Mouse (Mus musculus) embryonic facial prominence, embryonic 11.5 days (tissue): ENCODE data around the gene Gtf2ird2. TPM values are rescaled to one million over a fixed set of nuclear protein-coding genes. Genes with fewer than 3 reads are reported as not detected.

Experiments used
- ATAC-seq: fragments of 200-750 bp; cut with Nextera tagmentation; replicated peaks from 2 replicates; pipeline ENCODE4 v1.8.0; 2017; ENCODE audit warnings: low read depth; ENCODE audit not compliant: insufficient number of reproducible peaks, low FRiP score, low TSS enrichment
- DNase-seq: peaks from one replicate; pipeline ENCODE4 v3.0.0-alpha.2; 2015; ENCODE audit warnings: low spot score
- H3K27ac ChIP-seq: fragments of 300-500 bp; sonication (generic); replicated peaks from 2 replicates; pipeline ENCODE4 v1.5.1; 2014; ENCODE audit warnings: mild to moderate bottlenecking, low read depth, low read length, control low read depth
- H3K27me3 ChIP-seq: fragments of 300-500 bp; sonication (generic); 2 replicates; pipeline ENCODE4 v1.6.1; 2014; ENCODE audit warnings: mild to moderate bottlenecking, low read length, moderate library complexity, mixed read lengths; ENCODE audit not compliant: control insufficient read depth, insufficient read depth
- H3K36me3 ChIP-seq: fragments of 300-500 bp; sonication (generic); replicated peaks from 2 replicates; pipeline ENCODE4 v1.6.1; 2014; ENCODE audit warnings: low read depth, mild to moderate bottlenecking, low read length, moderate library complexity, mixed read lengths; ENCODE audit not compliant: control insufficient read depth, insufficient read depth
- H3K4me1 ChIP-seq: fragments of 300-500 bp; sonication (generic); 2 replicates; pipeline ENCODE4 v1.6.1; 2014; ENCODE audit warnings: low read length, mixed read lengths; ENCODE audit not compliant: control insufficient read depth, insufficient read depth
- H3K4me2 ChIP-seq: fragments of 300-500 bp; sonication (generic); 2 replicates; pipeline ENCODE4 v1.6.1; 2014; ENCODE audit warnings: low read depth, mild to moderate bottlenecking, control low read depth, low read length, moderate library complexity
- H3K4me3 ChIP-seq: fragments of 300-500 bp; sonication (generic); 2 replicates; pipeline ENCODE4 v1.5.1; 2014; ENCODE audit warnings: low read depth, low read length, control low read depth
- H3K9ac ChIP-seq: fragments of 300-500 bp; sonication (generic); replicated peaks from 2 replicates; pipeline ENCODE4 v1.6.1; 2014; ENCODE audit warnings: mild to moderate bottlenecking, control low read depth, low read length
- H3K9me3 ChIP-seq: fragments of 300-500 bp; sonication (generic); replicated peaks from 2 replicates; pipeline ENCODE4 v1.6.1; 2016; ENCODE audit warnings: mild to moderate bottlenecking, low read length, inconsistent platforms, mixed read lengths; ENCODE audit not compliant: control insufficient read depth
- WGBS: fragments of 180-500 bp; shearing (Covaris S2); extraction: QIAGEN DNeasy Blood & Tissue Kit; methylation state at CpG from one replicate; pipeline ENCODE4 v1.1.7; 2014; 5-methylcytosine and 5-hydroxymethylcytosine counted together
- polyA plus RNA-seq: library from polyadenylated mRNA; unstranded; fragments of >200 nt; fragmentation: Nextera tagmentation; extraction: Ambion mirVana; gene quantifications from 2 replicates; pipeline ENCODE4 v1.2.1, GENCODE M21; 2014

Gtf2ird2 gene
- polyA plus RNA-seq, 1 experiment from 2014 or later, result 5.4 TPM

DNA sequence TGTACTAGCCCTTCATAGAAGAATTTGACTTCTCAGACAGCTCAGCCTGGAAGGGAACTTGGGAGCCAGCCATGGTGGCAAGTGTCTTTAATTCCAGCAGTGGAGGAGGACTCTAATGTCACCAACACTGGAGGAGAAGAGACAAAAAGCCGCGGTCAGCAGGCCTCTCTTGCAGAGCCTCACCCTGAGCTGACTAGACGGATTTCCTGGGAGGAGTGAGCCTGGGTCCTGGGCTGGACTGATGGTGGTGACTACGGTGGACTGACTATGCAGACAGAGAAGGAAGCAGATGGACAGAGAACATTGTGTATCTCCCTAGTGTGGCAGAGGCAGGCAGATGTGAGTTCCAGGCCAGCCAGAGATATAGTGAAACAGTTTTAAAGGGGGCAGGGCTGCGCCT is 47.6 kb downstream of the Gtf2ird2 start:
- WGBS, result 78% methylated on average over 5 of the region's 5 CpGs
- Histone ChIP-seq H3K4me2 (no peak overlapping the region), H3K36me3 (no peaks in the 10 kb centered on the region; the same call in 1 of the 2 replicates), H3K27me3 (no peaks in the 10 kb centered on the region), H3K4me1 (peaks cover 3% of the 10 kb centered on the region), H3K9me3 (no peaks in the 10 kb centered on the region), H3K9ac (no peak overlapping the region), H3K27ac (no peak overlapping the region), H3K4me3 (no peak overlapping the region)
- DNase-seq, result no peak
- no peak for ATAC-seq

DNA sequence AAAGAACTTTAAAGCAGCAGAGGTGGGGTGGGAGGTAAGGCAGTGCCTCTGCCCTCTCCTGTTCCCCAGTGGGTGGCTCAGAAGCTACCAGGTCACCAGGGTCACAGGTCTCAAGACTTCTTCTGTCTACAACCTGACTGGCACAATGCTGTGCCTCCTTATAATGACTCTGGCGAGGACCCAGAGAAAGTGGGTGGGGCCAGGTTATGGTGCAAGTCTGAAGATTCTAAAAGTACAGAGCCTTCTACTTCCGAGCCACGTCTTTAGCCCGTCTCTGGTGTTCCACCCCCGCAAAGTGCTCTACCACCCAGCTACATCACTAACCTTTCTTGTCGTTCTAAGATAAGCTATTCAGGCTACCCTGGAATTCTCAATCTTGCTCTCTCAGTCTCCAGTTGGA is 48.3 kb downstream of the Gtf2ird2 start:
- Histone ChIP-seq H3K9ac (no peak overlapping the region), H3K9me3 (no peaks in the 10 kb centered on the region), H3K4me3 (no peak overlapping the region), H3K4me1 (no peaks in the 10 kb centered on the region; the same call in 1 of the 2 replicates), H3K27me3 (no peaks in the 10 kb centered on the region), H3K4me2 (no peak overlapping the region), H3K27ac (no peak overlapping the region), H3K36me3 (peaks cover 6% of the 10 kb centered on the region)
- DNase-seq, result no peak
- no peak for ATAC-seq
- 78% methylated on average over 6 of the region's 6 CpGs for WGBS

DNA sequence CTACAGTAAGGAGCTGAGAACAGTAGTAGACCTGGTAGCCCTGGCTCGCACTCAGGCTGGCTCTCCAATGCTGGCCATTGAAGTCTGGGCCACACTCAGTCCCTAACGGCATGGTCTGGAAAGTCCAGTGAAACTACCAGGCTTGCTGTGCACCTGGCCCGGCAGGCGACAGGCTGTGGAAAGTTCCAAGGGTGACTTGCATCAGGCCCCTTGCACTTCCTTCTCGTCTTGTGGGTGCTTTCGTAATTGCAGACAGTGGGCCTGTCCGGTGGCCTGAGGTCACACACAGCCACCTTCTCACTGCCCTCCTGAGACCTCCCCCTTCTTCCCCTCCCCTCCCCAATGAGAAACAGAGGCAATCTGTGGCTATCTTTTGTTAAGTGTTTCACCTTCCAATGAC is 48.7 kb downstream of the Gtf2ird2 start:
- H3K27ac ChIP-seq, result no peak overlapping the region
- 48% methylated on average over 7 of the region's 7 CpGs for WGBS

DNA sequence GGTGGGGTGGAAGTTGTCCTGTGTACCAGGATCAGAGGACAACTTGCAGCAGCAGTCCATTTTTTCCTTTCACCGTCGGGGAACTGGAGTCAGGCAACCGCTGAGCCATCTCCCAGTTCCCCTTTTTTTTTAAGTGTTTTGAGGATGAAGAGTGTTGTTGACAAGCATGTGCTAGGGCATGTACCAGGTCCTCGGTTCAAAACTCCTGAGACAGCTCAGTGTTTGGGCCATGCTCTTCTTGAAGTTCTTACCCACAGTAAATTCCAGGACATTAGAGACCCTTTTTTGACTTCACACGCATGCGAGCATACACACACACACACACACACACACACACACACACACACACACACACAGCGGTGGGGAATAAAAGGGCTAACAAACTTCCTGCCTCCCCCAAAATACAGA is 49.4 kb downstream of the Gtf2ird2 start:
- Histone ChIP-seq H3K4me1 (no peaks in the 10 kb centered on the region; the same call in 1 of the 2 replicates), H3K4me2 (no peak overlapping the region), H3K27ac (no peak overlapping the region), H3K27me3 (no peaks in the 10 kb centered on the region), H3K36me3 (peaks cover 15% of the 10 kb centered on the region), H3K4me3 (no peak overlapping the region), H3K9ac (no peak overlapping the region), H3K9me3 (no peaks in the 10 kb centered on the region)
- 68% methylated on average over 7 of the region's 7 CpGs for WGBS
- ATAC-seq (no peak), DNase-seq (no peak)

More for the DNA sequence above, 48.7 kb downstream of the Gtf2ird2 start:
- Histone ChIP-seq H3K4me2 (no peak overlapping the region), H3K4me3 (no peak overlapping the region), H3K36me3 (peaks cover 10% of the 10 kb centered on the region), H3K27me3 (no peaks in the 10 kb centered on the region), H3K9me3 (no peaks in the 10 kb centered on the region), H3K9ac (no peak overlapping the region), H3K4me1 (no peaks in the 10 kb centered on the region; the same call in 1 of the 2 replicates)
- DNase-seq (no peak), ATAC-seq (no peak)

DNA sequence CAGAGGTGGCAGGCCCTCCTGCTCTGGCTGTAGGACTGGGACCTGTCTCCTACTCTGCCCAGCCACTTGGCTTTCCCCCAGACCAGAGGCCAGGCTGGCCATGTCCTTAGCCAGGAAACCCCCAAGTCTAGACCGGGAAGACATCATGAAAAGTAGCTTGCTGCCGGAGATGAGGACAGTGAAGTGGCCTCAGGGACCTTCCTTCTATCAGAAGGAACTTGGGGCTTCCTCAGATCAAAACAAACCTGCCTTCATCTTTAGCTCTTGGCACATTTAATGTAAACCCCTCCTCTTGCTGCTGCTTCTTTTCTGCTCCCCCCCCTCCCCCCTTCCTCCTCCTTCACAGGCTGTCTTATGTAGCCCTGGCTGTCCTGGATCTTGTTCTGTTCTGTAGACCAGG is 50.4 kb downstream of the Gtf2ird2 start:
- 58% methylated on average over 2 of the region's 2 CpGs for WGBS
- H3K36me3 ChIP-seq, result peaks cover 24% of the 10 kb centered on the region
- no peak overlapping the region for H3K9ac ChIP-seq
- DNase-seq (no peak), ATAC-seq (no peak)
- H3K9me3 ChIP-seq, result no peaks in the 10 kb centered on the region
- no peaks in the 10 kb centered on the region; the same call in 1 of the 2 replicates for H3K4me1 ChIP-seq
- H3K4me2 ChIP-seq, result no peak overlapping the region
- no peaks in the 10 kb centered on the region for H3K27me3 ChIP-seq
- H3K4me3 ChIP-seq, result no peak overlapping the region
- H3K27ac ChIP-seq, result no peak overlapping the region

DNA sequence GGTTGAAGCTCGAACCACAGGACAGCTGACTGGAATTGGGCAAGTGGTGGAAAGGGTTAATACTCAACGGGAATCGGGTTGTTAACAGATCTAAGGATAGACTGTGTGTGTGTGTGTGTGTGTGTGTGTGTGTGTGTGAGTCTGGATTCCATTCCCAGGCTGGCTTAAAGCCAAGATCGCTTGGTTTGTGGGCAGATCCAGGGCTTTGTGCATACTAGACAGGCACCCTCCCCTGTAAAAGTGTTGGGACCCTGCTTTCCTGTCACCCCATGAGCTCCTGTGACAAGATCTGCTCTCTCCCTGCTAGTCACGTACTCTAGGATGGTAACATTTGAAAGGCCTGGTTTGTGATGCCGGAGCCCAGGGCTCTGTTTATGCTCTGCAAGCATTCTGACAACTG is 51.3 kb downstream of the Gtf2ird2 start:
- H3K9ac ChIP-seq, result no peak overlapping the region; the same call in 1 of the 2 replicates
- no peaks in the 10 kb centered on the region for H3K9me3 ChIP-seq
- ATAC-seq (no peak), DNase-seq (peak; percentile 46)
- peaks cover 27% of the 10 kb centered on the region for H3K36me3 ChIP-seq
- H3K27ac ChIP-seq, result no peak overlapping the region
- no peaks in the 10 kb centered on the region; the same call in 1 of the 2 replicates for H3K4me1 ChIP-seq
- H3K4me2 ChIP-seq, result no peak overlapping the region
- WGBS, result 45% methylated on average over 6 of the region's 6 CpGs
- H3K4me3 ChIP-seq, result no peak overlapping the region
- H3K27me3 ChIP-seq, result no peaks in the 10 kb centered on the region

DNA sequence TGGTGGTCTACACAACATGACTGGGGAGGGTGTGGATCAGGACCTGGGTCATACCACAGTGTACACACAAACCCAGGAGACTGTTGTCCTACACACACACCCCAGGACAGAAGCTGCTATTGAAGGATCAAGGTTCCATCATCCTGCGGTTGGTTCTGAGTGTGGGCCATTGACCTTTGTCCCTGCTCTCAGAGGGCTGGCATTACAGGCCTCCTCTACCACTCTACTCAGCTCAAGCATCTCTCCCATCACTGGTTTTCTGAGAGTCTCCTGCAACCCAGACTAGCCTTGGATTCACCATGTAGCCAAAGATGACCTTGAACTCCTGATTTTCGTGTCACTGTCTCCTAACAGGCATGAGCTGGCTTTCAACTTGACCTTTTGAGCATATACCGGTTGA is 52.4 kb downstream of the Gtf2ird2 start:
- H3K27ac ChIP-seq, result no peak overlapping the region
- H3K36me3 ChIP-seq, result peaks cover 37% of the 10 kb centered on the region
- no peaks in the 10 kb centered on the region for H3K9me3 ChIP-seq
- no peak overlapping the region for H3K4me2 ChIP-seq
- no peaks in the 10 kb centered on the region for H3K27me3 ChIP-seq
- H3K4me1 ChIP-seq, result no peaks in the 10 kb centered on the region; the same call in 1 of the 2 replicates
- 94% methylated on average over 3 of the region's 3 CpGs for WGBS
- H3K4me3 ChIP-seq, result no peak overlapping the region
- ATAC-seq (no peak), DNase-seq (no peak)
- no peak overlapping the region for H3K9ac ChIP-seq

DNA sequence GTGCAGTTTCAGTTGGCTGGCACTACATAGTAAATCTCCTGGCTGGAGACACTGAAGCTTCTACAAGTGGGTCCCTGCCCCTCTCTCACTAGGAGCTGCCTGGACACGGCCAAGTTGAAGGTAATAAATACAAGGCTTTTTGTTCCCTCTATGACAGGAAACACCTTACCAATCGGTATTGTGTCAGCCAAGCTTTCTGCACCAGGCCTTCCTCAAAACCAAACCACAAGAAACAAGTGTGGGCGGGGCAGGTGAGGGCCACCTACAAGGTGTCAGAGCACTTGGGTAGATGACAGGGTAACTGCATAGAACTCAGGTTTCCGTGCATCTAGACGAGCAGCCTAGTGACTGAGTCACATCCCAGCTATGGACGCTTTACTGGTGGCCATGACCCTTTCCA is 53.0 kb downstream of the Gtf2ird2 start:
- H3K27ac ChIP-seq, result no peak overlapping the region
- H3K9ac ChIP-seq, result no peak overlapping the region
- DNase-seq, result no peak
- WGBS, result 92% methylated on average over 6 of the region's 6 CpGs
- H3K4me2 ChIP-seq, result no peak overlapping the region
- no peak for ATAC-seq
- H3K4me1 ChIP-seq, result no peaks in the 10 kb centered on the region; the same call in 1 of the 2 replicates
- no peak overlapping the region for H3K4me3 ChIP-seq
- no peaks in the 10 kb centered on the region for H3K27me3 ChIP-seq
- no peaks in the 10 kb centered on the region for H3K9me3 ChIP-seq
- peaks cover 42% of the 10 kb centered on the region for H3K36me3 ChIP-seq
